Mouse (Mus musculus) hindbrain, postnatal 0 days (tissue): ENCODE measurements at regions not wholly inside any gene's neighbourhood (a gene's known extent, or its start where the extent isn't known, plus 50 kb on each side); places are given as distances from the start of the nearest gene placed in this dataset.

ENCODE experiments used
- ATAC-seq: fragments of 200-750 bp; cut with Nextera tagmentation; 2 replicates; pipeline ENCODE4 v1.8.0; 2017; ENCODE audit warnings: mild to moderate bottlenecking, moderate TSS enrichment, moderate library complexity
- DNase-seq: peaks from one replicate; pipeline ENCODE4 v3.0.0-alpha.2; 2015; ENCODE audit warnings: low spot score
- H3K27ac ChIP-seq: fragments of 300-500 bp; sonication (generic); 2 replicates; pipeline ENCODE4 v1.5.1; 2014; ENCODE audit warnings: mild to moderate bottlenecking
- H3K27me3 ChIP-seq: fragments of 300-500 bp; sonication (generic); 2 replicates; pipeline ENCODE4 v1.6.1; 2014; ENCODE audit warnings: low read length, mixed read lengths; ENCODE audit not compliant: insufficient read depth
- H3K36me3 ChIP-seq: fragments of 300-500 bp; sonication (generic); 2 replicates; pipeline ENCODE4 v1.6.1; 2014; ENCODE audit warnings: low read length, mixed read lengths; ENCODE audit not compliant: insufficient read depth
- H3K4me1 ChIP-seq: fragments of 300-500 bp; sonication (generic); 2 replicates; pipeline ENCODE4 v1.6.1; 2014; ENCODE audit warnings: antibody characterized with exemption, low read length, mixed read lengths; ENCODE audit not compliant: insufficient read depth
- H3K4me2 ChIP-seq: fragments of 300-500 bp; sonication (generic); 2 replicates; pipeline ENCODE4 v1.6.1; 2014; ENCODE audit warnings: low read depth, mild to moderate bottlenecking, low read length, moderate library complexity, mixed read lengths
- H3K4me3 ChIP-seq: fragments of 300-500 bp; sonication (generic); 2 replicates; pipeline ENCODE4 v1.5.1; 2014; ENCODE audit warnings: low read length
- H3K9ac ChIP-seq: fragments of 300-500 bp; sonication (generic); replicated peaks from 2 replicates; pipeline ENCODE4 v1.6.1; 2014; ENCODE audit warnings: mild to moderate bottlenecking, low read length, moderate library complexity, mixed read lengths
- H3K9me3 ChIP-seq: fragments of 300-500 bp; sonication (generic); 2 replicates; pipeline ENCODE4 v1.6.1; 2016; ENCODE audit warnings: low read length, mixed read lengths
- CTCF ChIP-seq: IDR thresholded peaks from 2 replicates; pipeline ENCODE4 v1.5.1; 2016; ENCODE audit warnings: antibody characterized with exemption, control low read depth, low read depth
- whole genome bisulfite sequencing: fragments of 180-500 bp; shearing (Covaris S2); extraction: QIAGEN DNeasy Blood & Tissue Kit; methylation state at CpG from one replicate; pipeline ENCODE4 v1.1.7; 2014; 5-methylcytosine and 5-hydroxymethylcytosine counted together

GRCm38 (mm10) chr9:40587421-40587820 lies 56.2 kb upstream of the Gramd1b start:
- Histone ChIP-seq H3K36me3 (no peaks in the 10 kb centered on the region), H3K4me1 (no peaks in the 10 kb centered on the region), H3K9ac (no peak overlapping the region), H3K9me3 (no peaks in the 10 kb centered on the region), H3K27me3 (no peaks in the 10 kb centered on the region), H3K4me3 (no peak overlapping the region), H3K27ac (no peak overlapping the region), H3K4me2 (no peak overlapping the region)
- TF ChIP-seq CTCF, result no peak
- no peak for ATAC-seq
- no peak for DNase-seq
- 85% methylated on average over 2 of the region's 2 CpGs for WGBS

GRCm38 (mm10) chr9:40586581-40586980 lies 55.4 kb upstream of the Gramd1b start:
- TF ChIP-seq CTCF, result no peak
- H3K4me2 ChIP-seq, result no peak overlapping the region
- H3K9me3 ChIP-seq, result no peaks in the 10 kb centered on the region
- no peaks in the 10 kb centered on the region for H3K27me3 ChIP-seq
- no peaks in the 10 kb centered on the region for H3K36me3 ChIP-seq
- no peak for DNase-seq
- H3K9ac ChIP-seq, result no peak overlapping the region
- ATAC-seq, result no peak
- 65% methylated on average over 7 of the region's 7 CpGs for WGBS
- H3K4me1 ChIP-seq, result no peaks in the 10 kb centered on the region
- no peak overlapping the region for H3K27ac ChIP-seq
- H3K4me3 ChIP-seq, result no peak overlapping the region

GRCm38 (mm10) chr9:40583554-40583953 lies 52.4 kb upstream of the Gramd1b start:
- peak; percentile 85 for TF ChIP-seq CTCF

GRCm38 (mm10) chr9:40581854-40582253 lies 50.7 kb upstream of the Gramd1b start:
- ATAC-seq (no peak), DNase-seq (no peak)
- TF ChIP-seq CTCF, result no peak
- H3K4me2 ChIP-seq, result no peak overlapping the region
- H3K27ac ChIP-seq, result no peak overlapping the region
- H3K4me1 ChIP-seq, result no peaks in the 10 kb centered on the region
- H3K4me3 ChIP-seq, result no peak overlapping the region
- H3K27me3 ChIP-seq, result no peaks in the 10 kb centered on the region
- H3K9me3 ChIP-seq, result no peaks in the 10 kb centered on the region
- no peaks in the 10 kb centered on the region for H3K36me3 ChIP-seq
- no peak overlapping the region for H3K9ac ChIP-seq
- 73% methylated on average over 2 of the region's 2 CpGs for WGBS

More at GRCm38 (mm10) chr9:40583554-40583953, 52.4 kb upstream of the Gramd1b start:
- Histone ChIP-seq H3K4me2 (no peak overlapping the region), H3K4me1 (no peaks in the 10 kb centered on the region), H3K9me3 (no peaks in the 10 kb centered on the region), H3K36me3 (no peaks in the 10 kb centered on the region), H3K27ac (no peak overlapping the region), H3K9ac (no peak overlapping the region), H3K4me3 (no peak overlapping the region), H3K27me3 (no peaks in the 10 kb centered on the region)
- 44% methylated on average over 11 of the region's 11 CpGs for WGBS
- peak; percentile 77 for ATAC-seq
- DNase-seq, result peak; percentile 74
